In genomic region chr5:64382451-64383057, GRCm38 (mm10) we compare ENCODE assay signal across 8 mouse cellular contexts.
DNase-seq lines count a peak whose midpoint lies in the region; ATAC-seq and TF ChIP-seq lines count a peak whose summit lies in the region.

No protein-coding gene starts in this region.

- no peaks in the 10 kb centered on the region for H3K27me3 ChIP-seq in hindbrain, postnatal 0 days (ENCODE audit: insufficient read depth, low read length)

- H3K36me3 ChIP-seq in hindbrain, postnatal 0 days (ENCODE audit: insufficient read depth, low read length): no peaks in the 10 kb centered on the region

- H3K27ac ChIP-seq in hindbrain, postnatal 0 days: no peak overlapping the region
- no peak overlapping the region for H3K27ac ChIP-seq in left cerebral cortex, adult 2 months

- no peak overlapping the region for H3K9ac ChIP-seq in hindbrain, postnatal 0 days (replicated peaks; ENCODE audit: low read length)

- no peaks in the 10 kb centered on the region for H3K9me3 ChIP-seq in hindbrain, postnatal 0 days (ENCODE audit: low read length)

- ATAC-seq in hindbrain, postnatal 0 days: peak; percentile 83
- ATAC-seq in megakaryocyte, adult 5-6 weeks (ENCODE audit: poor library complexity, severe bottlenecking): peak; percentile 48

- intact Hi-C loops in left cerebral cortex, adult 2 months (cut with DNase I): loop anchor here (1.0 to 2.0 kb wide), 4 partner anchors 94 to 484 kb away; no protein-coding TSS in a partner anchor

- no peak overlapping the region for H3K4me3 ChIP-seq in hindbrain, postnatal 0 days (ENCODE audit: low read length)
- H3K4me3 ChIP-seq in left cerebral cortex, adult 2 months: no peak overlapping the region

- DNase-seq in ZHBTc4 (ENCODE audit: low read depth, low spot score): peak; percentile 81
- peak; percentile 80 to 86 for DNase-seq in cerebellum, postnatal 25 days
- DNase-seq in gastrocnemius, adult 18-20 months (ENCODE audit: low spot score): peak; percentile 82
- DNase-seq in hindbrain, postnatal 0 days (ENCODE audit: low spot score): peak; percentile 90
- DNase-seq in left cerebral cortex, adult 2 months (ENCODE audit: extremely low spot score in 1 of 2, low spot score in 2 of 2): peak; percentile 78 to 81
- peak; percentile 88 to 89 for DNase-seq in right cerebral cortex, adult 2 months (ENCODE audit: low spot score in 2 of 2)
- peak; percentile 40 for DNase-seq in urinary bladder, postnatal 10 days (ENCODE audit: low spot score)

- 20% methylated on average over 8 of the region's 8 CpGs for WGBS in hindbrain, postnatal 0 days

- no peak overlapping the region for H3K4me2 ChIP-seq in hindbrain, postnatal 0 days (ENCODE audit: low read depth, low read length)

- H3K4me1 ChIP-seq in hindbrain, postnatal 0 days (ENCODE audit: insufficient read depth, low read length): peaks cover 9% of the 10 kb centered on the region; the same call in 1 of the 2 replicates

- peak; percentile 99 for TF ChIP-seq CTCF in hindbrain, postnatal 0 days (IDR thresholded peaks at IDR 0.05; ENCODE audit: low read depth)
- peak; percentile 94 for TF ChIP-seq CTCF in left cerebral cortex, adult 2 months (IDR thresholded peaks at IDR 0.05)

Comparison
In these comparisons a context has a peak if more than half of its experiments do, and no peak if none do; other contexts are left out.
1. DNase-seq: peak in every context shown above with its lines; median percentile 90 in hindbrain, postnatal 0 days; 88 in right cerebral cortex, adult 2 months; 83 in cerebellum, postnatal 25 days; 82 in gastrocnemius, adult 18-20 months; 81 in ZHBTc4; 80 in left cerebral cortex, adult 2 months; 40 in urinary bladder, postnatal 10 days.